Mouse (Mus musculus): ENCODE data around the gene St3gal5. TPM values are rescaled to one million over a fixed set of nuclear protein-coding genes. Genes with fewer than 3 reads are reported as not detected.
A peak's percentile ranks its signal among the peaks of the same experiment; 100 is the strongest.

St3gal5 gene
- total RNA-seq, 2 experiments from 2014 or later = 98.6 to 160 TPM

- DNase-seq = peak; percentile 58
These were observed 746 bp downstream of the St3gal5 start for GRCm38 (mm10) chr6:72098021-72098655.

- no peak for DNase-seq
These were observed 1.3 kb downstream of the St3gal5 start for GRCm38 (mm10) chr6:72098691-72099090.

GRCm38 (mm10) chr6:72099281-72099680 lies 1.9 kb downstream of the St3gal5 start:
- no peak for DNase-seq

GRCm38 (mm10) chr6:72100171-72100570 lies 2.8 kb downstream of the St3gal5 start:
- no peak for DNase-seq

GRCm38 (mm10) chr6:72100939-72101338 lies 3.5 kb downstream of the St3gal5 start:
- DNase-seq = no peak

GRCm38 (mm10) chr6:72101386-72101785 lies 4.0 kb downstream of the St3gal5 start:
- DNase-seq = no peak

- no peak for DNase-seq
These were observed 4.7 kb downstream of the St3gal5 start for GRCm38 (mm10) chr6:72102066-72102465.

- DNase-seq = no peak
These were observed 7.1 kb downstream of the St3gal5 start for GRCm38 (mm10) chr6:72104534-72104933.

GRCm38 (mm10) chr6:72108941-72109892 lies 11.8 kb downstream of the St3gal5 start:
- no peak for DNase-seq

GRCm38 (mm10) chr6:72110577-72110976 lies 13.2 kb downstream of the St3gal5 start:
- no peak for DNase-seq

- DNase-seq = no peak
These were observed 15.2 kb downstream of the St3gal5 start for GRCm38 (mm10) chr6:72112575-72112974.

GRCm38 (mm10) chr6:72113093-72113702 lies 15.8 kb downstream of the St3gal5 start:
- DNase-seq = no peak

GRCm38 (mm10) chr6:72114902-72115301 lies 17.5 kb downstream of the St3gal5 start:
- no peak for DNase-seq

- no peak for DNase-seq
These were observed 20.1 kb downstream of the St3gal5 start for GRCm38 (mm10) chr6:72117322-72117968.

- DNase-seq = no peak
These were observed 22.5 kb downstream of the St3gal5 start for GRCm38 (mm10) chr6:72119870-72120269.

GRCm38 (mm10) chr6:72121301-72121700 lies 23.9 kb downstream of the St3gal5 start:
- no peak for DNase-seq

GRCm38 (mm10) chr6:72122515-72122914 lies 25.1 kb downstream of the St3gal5 start:
- DNase-seq = no peak

GRCm38 (mm10) chr6:72124315-72125103 lies 27.1 kb downstream of the St3gal5 start:
- DNase-seq = no peak

- DNase-seq = no peak
These were observed 28.9 kb downstream of the St3gal5 start for GRCm38 (mm10) chr6:72126128-72126917.

- no peak for DNase-seq
These were observed 32.7 kb downstream of the St3gal5 start for GRCm38 (mm10) chr6:72130056-72130455.
